Mouse (Mus musculus): ENCODE data around the gene Fam71e1.

DNA sequence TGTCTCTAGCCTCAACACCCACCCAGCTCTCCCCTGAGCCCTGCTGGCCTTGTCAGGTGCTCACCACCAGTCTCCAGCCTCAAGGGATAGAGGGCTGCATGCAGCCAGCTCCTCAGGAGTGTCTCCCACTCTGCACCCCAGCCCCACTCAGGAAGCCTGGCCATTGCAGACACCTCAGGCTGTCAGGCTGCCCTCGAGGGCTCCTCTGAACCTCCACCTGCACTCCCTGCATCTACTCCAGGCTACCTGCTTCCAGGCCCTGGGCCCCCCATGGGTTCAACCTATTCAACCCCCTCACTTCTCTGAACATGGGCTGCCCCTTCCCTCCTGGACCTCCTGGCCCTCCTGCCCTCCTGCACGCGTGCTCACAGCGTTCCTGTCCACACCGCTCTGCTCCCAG is 5.0 kb upstream of the Fam71e1 start:
- TF ChIP-seq CTCF (IDR thresholded peaks at IDR 0.05; ENCODE audit: low read depth, low read length) = no peak
- TF ChIP-seq POLR2A (IDR thresholded peaks at IDR 0.05; ENCODE audit: extremely low read depth, insufficient read depth, low read length) = no peak
